Mouse (Mus musculus) embryo, embryonic 10 days (tissue): Measurements from ENCODE around the gene Pycr1.
A peak's percentile ranks its signal among the peaks of the same experiment; 100 is the strongest.
"Not testable (repeated sequence)": the region's sequence is repeated elsewhere in the genome, so short reads cannot be mapped to it uniquely, and the experiment has no call there.

Source experiments
- DNase-seq: peaks from one replicate; pipeline ENCODE4 v3.0.0-alpha.2; 2015; ENCODE audit warnings: low spot score

The Pycr1 gene

DNA sequence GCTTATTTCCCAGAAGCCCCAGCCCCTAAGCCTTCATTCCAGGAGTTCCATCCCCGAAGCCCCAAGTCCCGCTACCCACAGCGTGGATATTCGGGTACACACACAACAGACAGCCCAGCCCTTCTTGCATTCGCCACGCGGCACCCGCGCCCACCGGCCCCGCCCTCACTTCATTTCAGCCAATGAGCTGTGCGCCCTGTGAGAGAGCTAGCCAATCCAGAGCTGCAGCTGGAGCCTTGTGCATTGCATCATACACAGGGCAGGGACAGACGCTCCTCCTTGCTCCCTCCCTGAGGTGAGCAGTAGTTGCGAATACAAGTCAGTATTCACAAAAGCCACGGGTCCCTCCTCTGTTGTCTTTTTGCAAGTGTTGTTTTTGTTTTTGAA is at the start of gene Pycr1:
Gene Pycr1, minus strand, starts transcription at position 169 of the 387 bp plus-strand sequence.
- peak; percentile 97 for DNase-seq

DNA sequence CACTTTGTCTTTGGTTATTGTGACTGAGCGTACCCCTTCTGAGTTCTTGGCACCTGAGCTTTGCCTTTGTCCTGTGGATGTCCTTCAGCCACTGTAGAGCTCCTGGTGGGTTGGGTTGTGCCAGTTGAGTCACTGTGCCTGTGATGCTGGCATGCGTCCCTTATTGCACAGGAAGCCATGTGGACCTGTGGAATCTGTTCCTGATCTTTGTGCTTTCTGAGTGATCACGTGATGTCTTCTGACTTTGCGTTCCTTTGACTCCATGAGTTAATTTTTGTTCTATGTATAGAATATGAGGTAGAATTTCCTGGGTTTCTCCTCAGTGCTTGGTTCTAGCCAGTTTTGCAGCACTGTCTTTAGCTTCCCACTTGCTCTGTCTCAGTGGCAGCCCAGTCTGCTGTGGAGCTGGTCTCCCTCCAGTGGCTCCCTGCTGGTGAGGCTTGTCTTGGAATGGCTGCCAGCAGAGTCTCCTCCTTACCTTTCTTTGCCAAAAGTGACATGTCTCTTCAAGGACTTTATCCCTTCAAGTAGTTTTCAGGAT is 49.0 kb upstream of the Pycr1 start:
- no peak for DNase-seq

DNA sequence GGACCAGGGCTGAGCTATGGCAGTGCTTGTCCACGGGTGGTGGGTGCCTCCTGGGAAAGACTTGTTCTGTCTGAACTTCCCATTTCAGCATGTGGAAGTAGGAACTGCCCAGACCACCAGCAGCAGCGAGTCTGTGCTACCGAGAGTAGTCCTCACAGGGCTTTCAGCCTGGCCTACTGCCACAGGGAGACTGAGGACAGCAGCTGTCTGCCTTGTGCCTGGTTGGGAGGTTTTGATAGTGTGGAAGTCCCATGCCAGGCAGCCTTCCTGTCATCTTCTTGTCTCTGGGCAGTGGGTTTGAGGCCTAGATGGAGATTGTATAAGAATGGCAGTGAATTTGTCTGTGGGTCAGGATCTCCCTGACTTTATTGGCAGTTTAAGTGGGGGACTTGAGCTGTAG is 45.8 kb upstream of the Pycr1 start:
- no peak for DNase-seq

DNA sequence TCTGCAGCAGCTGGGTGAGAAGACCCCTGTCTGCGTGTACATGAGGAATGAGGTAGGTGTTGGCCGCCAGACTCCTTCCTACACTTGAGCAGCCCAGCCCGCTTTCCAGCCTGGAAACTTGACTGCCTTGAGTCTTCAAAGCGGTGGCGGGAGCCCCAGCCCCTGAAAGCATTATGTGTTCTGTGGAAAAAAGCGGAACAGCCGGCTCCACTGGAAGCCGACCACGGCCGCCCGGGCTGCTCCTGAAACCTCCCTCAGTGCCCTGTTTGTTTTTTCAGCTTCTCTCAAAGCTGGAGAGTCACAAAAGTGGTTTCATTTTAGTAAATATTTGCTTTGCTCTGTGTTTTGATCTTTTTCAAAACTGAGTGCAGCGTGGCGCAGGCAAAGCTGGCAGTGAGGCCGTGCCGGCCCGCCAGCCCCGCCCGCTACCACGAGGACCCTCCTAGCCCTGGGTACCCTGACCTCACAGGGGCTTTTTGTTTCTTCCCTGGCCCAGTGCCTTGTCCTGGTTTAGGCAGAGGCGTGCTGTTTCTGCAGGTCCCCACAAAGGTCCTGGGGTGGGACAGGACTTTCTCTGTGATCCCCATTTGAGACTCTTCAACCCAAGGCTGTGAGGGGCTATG is 43.2 kb upstream of the Pycr1 start:
- DNase-seq, result no peak

DNA sequence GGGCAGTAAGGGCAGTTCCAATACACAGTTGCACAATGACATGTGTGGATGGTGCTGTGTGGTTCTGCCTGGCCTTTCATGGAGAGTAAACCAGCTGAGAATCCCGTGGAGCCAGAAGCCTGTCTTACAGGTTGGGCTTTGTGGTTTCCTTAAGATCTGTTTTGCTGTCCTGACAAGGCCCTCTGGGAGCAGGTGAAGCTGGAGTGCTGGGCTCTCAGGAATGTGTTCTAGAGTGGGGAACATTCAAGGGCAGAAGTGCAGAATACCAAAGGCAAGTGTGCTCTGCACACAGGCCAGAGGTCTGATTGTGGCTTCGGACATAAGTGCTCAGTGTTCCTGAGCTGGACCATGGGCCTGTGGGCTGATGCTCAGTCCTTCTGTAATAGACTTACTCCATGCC is 41.1 kb upstream of the Pycr1 start:
- no peak for DNase-seq

DNA sequence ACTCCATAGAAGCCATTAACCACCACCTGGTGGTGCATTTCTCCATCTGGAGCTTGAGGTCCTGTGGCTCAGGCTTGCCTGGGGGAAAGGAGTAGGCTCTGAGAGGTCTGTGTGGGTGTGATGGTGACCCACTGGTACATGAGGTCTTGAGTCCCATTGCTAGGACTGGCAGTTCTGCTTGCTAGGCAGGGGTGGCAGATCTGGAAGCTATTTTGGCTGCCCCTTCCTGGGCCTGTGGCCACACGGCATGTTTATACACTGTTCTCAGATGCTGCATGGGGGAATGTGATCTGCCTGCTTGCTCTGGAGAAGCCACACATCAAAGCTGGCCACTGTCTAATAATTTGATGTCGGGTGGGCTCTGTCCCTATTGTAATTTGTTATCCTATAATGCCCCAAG is 40.5 kb upstream of the Pycr1 start:
- no peak for DNase-seq

DNA sequence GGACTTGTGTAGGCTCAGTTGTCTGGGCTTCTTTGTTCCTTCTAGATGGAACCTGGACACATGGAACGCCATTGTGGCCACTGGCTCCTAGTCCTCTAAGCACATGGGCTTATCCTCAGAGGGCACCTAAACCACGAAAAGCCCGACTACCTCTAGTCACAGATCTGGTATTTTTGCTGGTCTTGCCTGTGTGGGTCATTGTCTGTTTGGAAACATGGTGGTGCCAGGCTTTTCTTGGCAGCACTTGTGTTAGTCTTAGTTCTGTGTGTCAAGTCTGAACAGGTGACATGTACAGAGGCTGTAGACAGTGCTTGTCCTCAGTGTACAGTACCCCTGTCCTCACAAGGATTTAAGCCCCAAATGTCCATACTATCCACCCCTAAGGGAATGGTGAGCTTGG is 40.0 kb upstream of the Pycr1 start:
- no peak for DNase-seq

DNA sequence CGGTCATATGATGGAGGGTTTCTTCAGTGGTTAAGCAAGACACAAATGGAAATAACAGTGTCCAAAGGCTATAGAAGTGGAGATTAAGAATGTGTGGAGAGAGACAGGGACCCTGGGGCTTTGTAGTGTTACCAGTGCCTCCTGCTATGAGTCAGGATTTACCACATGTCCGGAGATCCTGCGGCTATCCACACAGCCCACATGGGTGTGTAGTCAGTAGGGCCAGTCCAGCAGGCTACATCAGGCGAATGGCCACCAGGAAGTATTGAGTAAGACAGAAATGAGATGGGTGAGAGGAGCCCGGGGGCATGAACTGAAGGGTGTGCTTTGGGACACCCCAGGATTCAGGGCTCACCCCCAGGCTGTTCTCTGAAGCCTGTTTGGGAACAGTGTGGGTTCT is 39.1 kb upstream of the Pycr1 start:
- no peak for DNase-seq

DNA sequence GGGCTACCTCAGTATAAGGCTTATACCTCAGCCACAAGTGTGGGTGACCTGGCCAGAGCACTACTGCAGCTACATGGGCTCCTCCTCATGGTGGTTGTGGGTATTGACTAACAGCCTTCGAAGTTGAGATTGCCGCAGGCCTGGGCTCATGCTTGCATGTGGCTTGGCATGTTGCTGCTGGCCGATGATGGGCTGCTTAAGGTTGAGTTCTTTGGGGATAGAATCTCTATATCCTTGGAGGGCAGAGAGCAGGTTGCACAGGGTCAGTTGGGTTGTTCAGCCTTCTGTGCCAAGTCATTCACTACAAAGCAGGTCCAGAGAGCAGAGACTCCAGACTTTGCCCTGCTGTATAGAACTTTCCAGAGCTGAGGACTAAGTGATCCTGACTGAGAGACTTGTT is 36.3 kb upstream of the Pycr1 start:
- peak; percentile 31 for DNase-seq

DNA sequence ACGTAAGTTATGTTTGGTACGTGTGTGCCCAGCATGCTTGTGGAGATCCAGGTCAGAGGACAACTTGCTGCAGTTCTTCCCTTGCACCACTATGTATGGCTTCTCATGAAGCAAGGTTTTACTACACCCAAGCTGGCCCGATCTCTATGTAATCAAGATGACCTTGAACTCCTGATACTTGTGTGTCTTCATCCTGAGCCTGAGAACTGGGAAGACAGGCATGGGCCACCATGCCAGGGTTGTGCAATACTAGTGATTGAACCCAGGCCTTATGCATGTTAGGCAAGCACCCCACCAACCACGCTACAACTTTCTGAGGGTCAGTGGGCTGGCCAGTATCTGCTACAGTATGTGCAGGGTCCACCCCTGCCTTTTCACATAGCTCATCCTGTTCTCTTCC is 33.4 kb upstream of the Pycr1 start:
- no peak for DNase-seq

DNA sequence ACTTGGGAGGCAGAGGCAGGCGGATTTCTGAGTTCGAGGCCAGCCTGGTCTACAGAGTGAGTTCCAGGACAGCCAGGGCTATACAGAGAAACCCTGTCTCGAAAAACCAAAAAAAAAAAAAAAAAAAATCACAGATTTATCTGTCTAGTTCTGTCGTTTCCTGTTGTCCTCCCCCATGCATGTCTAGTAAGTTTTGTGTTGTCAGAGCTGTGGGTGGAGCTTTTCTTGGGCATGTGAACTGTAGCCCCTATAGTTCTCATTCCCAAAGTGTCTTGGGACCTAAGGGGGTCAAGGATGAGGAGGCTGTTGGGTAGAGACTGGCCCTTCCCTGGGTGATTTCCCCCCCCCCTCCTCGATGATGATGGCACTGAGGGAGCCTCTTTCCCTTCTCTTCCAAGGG is 32.3 kb upstream of the Pycr1 start:
- DNase-seq, result not testable (repeated sequence)

DNA sequence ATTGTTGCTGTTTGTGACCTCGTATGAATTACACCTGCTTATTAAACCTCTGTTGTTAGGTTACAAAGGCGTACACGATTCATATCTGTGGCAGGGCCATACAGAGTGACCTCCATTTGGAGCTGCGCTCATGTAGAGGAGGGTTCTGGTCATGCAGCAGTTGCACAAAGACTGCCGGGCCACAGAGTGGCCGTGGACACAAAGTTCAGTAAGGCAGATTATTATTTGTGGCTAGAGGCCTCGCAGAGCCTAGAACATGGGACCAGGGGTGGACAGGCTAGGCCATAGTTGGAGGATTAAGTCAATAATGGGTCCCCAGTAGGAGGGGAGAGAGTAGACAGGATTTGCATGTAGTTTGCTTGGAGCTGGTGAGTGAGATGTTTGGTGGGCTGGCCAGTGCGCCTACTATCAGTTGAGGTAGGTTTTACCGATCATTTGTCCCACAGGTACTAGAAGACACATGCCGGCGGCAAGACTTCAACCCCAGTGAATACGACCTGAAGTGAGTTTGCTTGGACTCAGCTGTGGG is 30.1 kb upstream of the Pycr1 start:
- no peak for DNase-seq

DNA sequence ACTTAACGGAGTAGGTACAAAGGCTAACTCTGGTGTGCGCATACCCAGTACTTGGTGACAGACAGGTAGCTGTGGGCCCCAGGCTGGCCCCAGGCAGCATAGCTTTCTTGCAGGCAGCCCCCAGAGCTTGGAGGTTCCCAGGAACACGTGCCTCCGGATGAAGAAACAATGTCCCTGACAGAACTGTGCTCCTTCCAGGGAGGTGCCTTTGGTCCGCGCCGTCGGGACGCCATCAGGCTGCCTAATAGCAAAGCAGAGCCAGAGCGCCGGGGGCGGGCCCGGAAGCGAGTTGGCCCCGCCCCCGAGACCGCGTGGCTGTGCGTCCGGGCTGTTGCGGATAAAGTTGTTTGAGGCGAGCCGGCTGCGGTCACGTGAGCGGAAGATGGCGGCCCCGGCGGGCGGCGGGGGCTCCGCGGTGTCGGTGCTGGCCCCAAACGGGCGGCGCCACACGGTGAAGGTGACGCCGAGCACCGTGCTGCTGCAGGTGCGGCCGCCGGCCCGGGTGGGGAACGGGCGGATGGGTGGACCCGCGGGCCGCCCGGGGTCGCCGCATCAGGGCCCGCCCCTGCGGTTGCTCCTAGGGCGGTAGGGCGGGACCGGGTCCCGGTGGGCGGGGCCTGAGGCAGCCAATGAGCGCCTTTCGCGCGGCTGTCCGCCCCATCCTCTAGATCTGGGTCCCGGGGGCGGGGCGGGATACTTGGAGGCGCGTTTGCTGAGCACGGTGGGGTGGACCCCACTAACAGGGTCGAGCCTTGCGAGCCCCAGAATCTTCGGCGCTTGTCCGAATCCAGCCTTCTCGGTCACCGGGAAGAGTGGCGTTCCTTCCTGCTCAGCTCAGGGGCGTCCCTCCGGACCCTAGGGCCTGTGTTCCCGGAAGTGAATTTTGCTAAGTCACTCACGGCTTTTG is 29.4 kb upstream of the Pycr1 start, which contains the start of gene Aspscr1:
Gene Aspscr1, plus strand, starts transcription at position 287 of the 907 bp plus-strand sequence.
- DNase-seq, result peak; percentile 93

DNA sequence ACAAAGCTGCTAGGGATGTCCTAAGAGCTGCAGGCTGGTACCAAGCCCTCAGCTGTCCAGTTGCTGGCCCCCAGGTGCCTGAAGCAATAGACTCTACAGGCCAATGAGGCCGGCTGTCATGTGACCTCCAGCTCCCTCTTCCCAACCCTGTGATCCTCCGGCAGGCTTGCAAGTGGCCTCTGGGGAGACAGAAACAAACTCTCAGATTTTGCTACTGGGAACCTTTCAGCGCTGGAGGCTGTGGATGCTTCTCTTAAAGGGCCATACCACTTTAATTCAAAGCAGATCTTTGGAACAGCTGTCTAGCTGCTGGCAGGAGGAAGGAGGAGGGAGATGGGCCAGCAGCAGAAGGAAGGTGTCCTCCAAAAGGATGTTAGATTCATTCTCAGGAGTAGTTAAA is 23.0 kb upstream of the Pycr1 start:
- DNase-seq, result peak; percentile 42

DNA sequence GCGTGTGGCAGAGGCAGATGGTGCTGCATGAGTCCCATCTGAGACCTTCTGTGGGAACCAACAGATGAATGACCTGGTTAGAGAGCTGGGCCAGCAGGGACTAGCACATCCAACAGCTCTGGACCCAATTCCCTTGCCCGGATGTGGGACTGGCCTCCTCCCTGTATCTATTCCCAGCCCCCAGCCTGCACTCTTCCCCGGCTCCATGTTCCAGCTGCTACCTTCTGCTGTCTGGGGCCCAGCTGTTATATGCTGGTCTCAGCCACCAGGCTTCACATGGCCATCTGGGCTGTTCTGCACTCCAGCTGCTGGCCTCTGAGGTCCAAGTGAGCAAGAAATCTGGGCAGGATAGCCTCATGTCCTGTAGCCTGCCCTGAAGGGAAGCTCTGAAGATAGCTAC is 21.8 kb upstream of the Pycr1 start:
- no peak for DNase-seq

DNA sequence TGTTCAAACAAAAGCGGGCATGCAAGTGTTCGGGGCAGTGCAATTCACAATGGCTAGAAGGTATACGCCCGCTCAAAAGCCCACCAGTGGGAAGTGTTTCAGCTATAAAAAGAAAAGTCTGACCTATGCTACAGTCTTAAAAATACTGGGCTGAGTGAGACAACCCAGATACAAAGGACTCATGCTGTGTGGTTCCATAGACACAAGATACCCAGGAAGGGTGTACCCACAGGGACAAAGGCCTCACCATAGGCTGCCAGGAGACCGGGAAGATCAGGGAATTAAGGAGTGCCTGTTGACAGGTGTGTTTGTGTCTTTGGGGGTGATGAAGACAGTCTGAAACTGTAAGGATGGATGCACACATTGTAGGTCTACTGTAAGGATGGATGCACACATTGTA is 20.1 kb upstream of the Pycr1 start:
- DNase-seq, result no peak

DNA sequence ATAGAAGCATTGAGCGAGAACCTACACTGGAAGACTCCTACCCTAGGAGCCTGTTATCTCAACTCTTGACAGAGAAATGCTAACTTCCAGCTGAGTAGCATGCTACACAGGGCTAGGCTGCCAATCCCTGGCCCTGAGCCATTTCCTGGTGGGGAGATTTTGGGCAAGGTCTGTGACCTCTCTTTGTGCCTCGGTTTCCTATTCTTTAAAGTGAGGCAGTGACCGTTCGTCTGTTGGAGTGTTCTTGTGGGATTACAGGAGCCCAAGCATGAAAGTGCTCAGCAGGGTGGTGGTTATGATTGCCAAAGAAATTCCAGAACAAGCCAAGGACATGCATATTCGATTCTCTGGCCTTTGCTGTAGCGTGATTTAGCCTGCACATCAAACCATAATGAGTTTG is 19.2 kb upstream of the Pycr1 start:
- no peak for DNase-seq

DNA sequence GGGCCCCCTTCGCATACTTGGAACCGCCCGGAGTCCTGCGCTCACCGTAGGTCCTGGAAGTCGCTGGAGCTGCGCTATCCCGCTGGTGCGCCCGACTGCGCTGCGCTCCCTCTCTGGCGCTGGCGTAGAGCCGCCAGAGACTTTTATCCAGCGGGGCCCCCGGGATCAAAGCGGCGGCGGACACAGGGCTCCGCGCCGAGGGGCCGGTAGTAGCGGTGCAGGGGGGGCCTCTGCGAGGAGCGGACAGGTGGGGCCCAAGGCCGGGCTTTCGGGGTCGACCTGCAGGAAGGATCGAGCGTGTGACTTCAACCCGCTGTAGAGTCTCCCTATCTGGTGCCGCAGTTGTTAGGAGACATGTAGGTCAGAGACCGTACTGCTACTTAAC is 17.5 kb upstream of the Pycr1 start, which contains the start of gene Notum:
Gene Notum, minus strand, starts transcription at position 100 of the 385 bp plus-strand sequence.
- no peak for DNase-seq

DNA sequence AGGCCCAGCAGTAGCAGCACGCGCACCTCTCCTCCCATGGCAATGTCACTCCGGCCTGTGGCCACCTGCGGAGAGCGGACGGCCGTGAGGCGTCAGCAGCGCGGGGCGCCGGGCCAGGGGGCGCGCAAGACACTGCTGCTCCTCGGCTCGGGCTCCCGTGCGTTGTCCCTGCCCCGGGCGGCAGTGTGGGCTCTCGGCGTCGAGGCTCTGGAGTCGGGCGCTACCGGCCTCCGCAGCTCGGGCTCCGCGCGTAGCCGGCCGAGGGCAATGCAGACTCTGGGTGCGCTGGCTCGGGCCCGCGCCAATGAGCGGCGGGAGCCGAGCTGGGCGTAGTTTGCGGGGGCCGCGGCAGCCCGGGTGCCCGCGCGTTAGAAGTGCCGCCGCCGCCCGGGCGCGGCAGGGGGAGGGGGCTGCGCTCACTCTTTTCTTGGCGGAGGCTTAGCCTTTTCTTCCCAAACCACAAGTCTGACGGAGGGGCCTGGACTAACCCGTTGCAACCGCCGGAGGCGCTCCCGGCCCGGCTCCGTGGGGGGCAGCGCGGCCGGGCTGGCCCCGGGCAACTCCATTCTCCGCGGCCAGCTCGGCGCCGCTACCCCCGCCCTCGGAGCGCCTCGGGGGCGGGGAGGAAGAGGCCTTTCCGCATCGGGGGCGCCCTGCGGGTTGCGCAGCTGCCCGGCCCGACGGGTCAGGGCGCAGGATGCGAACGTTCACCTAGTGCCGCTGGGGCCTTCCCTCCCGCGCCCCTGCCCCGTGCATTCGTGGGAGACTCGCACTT is 16.9 kb upstream of the Pycr1 start:
- DNase-seq, result peak; percentile 48

DNA sequence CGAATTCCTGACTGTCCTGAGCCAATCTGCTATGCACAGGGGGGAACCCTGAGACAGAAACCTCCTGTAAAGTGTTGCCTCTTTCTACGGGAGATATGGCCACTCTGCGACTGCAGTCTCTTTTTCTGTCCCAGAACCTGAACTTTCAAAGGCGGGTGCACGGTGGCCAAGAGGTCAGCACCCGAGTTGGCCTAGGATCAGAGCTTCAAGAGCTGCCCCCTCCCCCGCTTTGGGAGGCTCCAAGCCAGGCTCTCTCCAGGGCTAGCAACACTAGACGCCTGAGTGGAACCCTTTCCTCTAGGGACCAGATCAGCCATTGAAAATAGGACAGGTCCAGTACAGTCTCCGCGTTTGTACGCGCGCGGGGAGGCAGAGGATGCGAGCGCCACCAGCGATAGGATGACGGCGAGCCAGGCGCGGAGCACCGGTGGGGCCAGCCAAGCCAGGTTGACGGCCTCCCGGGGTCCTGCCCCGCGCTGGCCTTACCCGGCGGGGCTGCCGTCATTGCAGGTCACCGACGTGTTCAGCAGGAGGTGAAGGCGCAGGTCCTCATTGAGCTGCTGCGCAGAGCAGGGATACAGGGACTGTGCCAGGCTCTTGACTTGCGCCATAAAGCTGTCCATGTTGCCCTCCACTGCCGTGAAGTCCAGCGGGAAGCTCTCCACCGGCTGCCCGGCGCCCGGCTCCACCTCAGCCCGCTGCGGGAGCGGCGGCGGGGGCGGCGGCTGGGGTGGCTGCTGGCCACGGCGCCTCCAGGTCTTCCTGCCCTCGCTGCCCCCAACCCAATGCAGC is 16.1 kb upstream of the Pycr1 start:
- DNase-seq, result no peak

DNA sequence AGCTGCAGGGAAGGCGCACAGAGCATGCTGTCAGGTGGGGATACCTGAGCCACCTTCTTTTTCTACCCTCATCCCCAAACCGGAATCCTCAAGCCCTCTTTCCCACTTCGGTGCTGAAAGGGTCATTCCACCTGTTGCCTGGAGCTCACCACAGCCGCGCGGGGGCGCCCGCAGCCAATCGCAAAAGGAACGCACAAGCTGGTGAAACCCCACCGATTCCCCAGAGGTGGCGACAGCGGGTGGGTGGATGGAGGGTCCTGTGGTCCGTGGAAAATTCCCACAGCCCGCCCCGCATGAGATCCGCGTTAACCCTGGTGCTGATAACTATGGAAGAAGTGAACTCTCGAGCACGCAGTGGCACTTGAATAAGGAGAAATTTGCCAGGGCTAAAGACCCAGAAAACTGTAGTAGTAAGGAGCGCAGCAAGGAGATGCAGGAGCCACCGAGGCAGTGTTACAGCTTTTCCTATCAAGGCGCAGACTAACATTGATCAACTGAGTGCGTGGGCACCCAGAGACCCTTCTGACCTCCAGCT is 15.4 kb upstream of the Pycr1 start:
- peak; percentile 85 for DNase-seq
